Mouse (Mus musculus): Measurements from ENCODE around the gene Adm2.

Adm2 gene

DNA sequence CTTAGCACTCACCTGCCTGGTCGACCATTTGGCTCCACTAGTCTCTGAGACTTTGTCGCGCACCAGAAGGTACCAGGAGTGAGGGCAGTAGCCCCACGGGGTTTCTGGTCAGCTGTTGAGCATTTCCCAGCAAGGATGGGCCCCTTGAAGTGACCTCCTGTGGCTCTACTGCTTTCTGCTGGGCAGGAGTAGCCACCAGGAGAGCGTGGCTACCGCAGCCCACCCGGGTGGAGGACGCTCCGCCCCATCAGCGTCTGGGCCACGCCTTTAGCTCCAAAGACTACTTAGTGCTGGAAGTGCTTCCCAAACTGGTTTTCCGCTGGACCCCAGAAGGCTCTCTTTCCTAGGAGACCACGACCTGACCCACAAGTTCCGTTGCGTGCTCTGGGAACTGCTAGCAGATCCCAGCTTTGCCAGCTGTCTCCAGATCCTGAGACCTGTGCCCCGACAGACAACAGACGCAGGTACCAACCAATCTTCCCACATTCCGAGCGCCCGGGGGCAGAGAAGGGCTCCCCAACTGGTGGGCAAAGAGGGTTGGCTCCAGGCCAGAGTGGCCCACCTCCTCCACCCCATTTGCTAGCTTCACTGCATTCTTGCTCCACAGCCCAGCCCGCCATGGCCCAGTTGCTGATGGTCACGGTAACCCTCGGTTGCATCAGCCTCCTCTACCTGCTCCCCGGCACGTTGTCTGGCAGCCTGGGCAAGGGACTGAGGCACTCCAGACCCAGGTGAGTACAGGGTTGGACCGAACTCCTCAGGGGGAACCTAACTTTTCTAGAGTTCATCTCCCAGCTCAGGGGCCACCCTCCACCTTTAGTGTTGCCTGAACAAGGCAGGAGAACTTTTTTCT is at the start of gene Adm2:
TSS of gene Adm2 (plus strand) at position 51 of the 853 bp plus-strand sequence.
- in situ Hi-C loops (cut with MboI, MseI), result no loop called here

DNA sequence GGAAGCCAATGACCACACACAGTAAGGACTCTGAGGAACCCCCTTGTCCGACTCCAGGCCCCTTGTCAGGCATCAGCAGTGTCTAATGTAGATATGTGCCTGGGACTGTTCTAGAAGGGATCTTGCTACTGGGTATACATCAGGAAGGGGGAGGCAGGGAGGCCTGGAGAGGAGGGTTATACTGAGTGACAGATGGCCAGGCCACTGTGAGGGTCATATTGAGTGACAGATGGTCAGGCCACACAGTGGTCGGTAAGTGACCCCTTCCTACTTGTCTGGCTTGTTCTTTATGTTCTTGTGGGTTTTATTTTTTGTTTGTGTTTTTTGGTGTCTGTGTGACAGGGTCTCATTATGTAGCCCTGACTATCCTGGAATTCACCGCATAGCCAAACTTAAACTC is 47.0 kb upstream of the Adm2 start:
- in situ Hi-C loops (cut with MboI, MseI), result no loop called here

DNA sequence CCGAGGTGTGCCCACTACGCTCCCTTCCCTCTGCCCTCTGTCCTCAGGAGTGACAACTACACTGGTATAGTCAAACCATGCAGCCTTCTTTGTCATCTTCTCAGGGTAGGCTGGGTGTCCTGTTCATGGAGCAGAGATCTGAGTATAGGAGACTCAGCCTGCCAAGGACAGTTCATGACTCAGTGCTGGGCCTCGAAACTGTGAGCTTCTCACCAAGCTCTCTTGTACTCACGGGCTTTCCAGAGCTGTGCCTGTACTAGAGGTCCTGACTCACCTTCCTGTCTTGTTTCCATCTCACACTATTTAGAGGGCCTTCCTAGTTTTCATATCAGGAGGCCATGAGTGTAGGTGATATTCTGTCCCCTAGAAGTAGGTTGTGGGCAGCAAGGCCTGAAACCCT is 45.2 kb upstream of the Adm2 start:
- in situ Hi-C loops (cut with MboI, MseI), result no loop called here

DNA sequence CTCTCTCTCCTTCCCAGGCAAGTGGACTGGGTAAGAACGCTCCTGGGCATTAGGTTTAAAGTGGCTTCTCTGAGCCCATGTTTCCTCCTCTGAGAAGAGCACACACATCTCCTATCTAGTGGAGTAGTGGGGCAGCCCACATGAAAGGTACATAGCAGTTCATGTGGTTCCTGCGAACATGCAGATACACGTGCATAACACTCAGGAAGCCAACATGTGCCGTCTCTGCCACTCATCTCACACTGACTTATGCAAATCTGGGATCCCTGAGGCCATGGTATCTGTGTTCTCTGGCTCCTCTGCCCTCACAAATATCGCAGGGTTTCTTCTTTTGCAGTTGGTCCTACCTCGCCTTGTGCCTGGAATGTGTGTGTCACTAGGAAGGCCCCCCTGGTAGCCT is 40.0 kb upstream of the Adm2 start:
- in situ Hi-C loops (cut with MboI, MseI), result no loop called here

DNA sequence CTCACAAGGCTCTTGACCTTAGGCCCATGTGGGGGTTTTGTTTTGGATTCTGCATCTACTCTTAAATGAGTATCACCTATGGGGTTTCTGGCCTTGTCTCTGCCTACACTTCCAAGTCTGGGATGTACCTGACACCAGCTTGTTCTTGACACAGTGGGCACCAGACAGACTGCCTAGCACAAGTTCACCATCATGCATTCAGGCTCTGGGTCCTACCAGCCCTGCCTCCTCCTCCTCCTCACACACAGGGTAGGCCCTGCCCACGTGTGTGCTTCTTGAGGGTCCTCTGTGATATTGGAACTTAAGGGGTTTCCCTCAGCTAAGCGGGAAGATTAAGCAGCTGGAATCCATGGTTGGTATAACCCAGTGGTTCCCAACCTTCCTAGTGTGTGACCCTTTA is 38.4 kb upstream of the Adm2 start:
- in situ Hi-C loops (cut with MboI, MseI), result no loop called here

DNA sequence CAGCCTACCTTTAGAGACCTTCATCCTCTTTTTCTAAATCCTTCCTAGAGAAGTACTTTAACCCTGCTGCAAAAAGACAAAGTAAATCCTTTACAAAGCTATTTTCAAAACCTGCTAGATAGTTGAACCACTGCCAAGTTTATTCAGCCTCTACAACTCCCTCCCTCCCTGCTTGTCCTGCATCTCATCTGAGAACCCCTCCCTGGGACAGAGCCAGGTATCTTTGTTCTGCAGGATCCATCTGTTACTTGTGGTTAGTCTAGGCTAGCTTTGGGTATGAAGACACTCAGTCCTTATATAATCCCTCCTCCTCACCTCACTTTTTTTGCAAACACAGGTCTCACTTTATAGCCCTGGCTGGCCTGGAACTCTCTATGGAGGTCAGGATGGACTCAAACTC is 37.5 kb upstream of the Adm2 start:
- in situ Hi-C loops (cut with MboI, MseI), result no loop called here

DNA sequence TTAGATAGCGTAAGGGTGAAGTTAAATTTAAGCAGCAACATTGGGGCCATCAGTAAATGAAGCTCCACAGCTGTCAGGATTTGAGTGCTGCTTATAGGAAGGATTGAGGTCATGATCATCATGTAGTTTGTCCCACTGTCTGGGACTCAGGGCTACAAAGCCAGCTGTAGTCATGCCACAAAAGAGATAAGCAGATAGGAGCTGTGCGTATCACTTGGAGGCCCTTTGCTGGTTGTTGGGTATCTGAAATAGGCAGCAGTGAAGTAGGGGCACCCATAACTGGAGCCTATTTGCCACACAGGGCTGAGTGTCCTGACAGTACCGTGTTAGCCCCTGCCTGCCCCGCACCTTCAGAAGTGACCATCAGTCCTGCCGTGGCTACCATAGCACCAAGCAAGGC is 37.0 kb upstream of the Adm2 start:
- in situ Hi-C loops (cut with MboI, MseI), result no loop called here

DNA sequence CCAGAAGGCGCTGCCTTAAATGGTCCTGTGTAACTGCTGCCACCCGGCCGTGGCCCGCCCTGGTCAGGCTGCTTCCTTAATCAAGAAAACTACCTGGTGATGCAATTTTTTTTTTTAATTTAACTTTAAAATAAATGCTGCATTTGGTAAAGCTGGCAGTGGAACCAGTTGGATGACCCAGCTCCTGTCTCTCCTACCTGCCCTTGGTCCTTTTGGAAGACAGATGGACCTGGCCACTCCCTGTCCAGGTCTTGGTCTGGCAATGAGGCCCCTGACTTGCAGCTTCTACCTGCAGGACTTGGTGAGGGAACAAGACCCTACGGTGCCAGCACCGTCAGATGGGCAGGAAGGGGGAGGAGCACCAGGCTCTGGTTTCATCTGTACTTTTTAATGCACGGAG is 36.4 kb upstream of the Adm2 start:
- in situ Hi-C loops (cut with MboI, MseI), result no loop called here

DNA sequence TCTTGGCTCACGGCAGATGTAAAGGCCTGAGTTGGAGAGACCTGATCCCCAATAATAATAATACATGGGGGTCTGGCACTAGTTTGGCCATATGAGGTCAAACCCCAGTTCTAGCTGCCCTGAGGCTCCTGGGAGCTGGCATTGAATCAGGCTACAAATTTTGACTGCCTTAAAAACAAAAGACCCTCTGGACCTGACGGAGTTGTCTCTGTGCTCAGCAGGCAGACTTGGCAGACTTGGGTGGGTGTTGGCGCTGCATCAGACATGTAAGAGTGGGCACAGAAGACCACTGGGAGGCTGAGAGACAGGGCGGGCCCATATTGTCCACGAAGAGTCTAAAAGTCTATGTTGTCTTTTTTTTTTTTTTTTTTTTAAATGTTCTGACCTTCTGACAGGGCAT is 35.9 kb upstream of the Adm2 start:
- in situ Hi-C loops (cut with MboI, MseI), result no loop called here

DNA sequence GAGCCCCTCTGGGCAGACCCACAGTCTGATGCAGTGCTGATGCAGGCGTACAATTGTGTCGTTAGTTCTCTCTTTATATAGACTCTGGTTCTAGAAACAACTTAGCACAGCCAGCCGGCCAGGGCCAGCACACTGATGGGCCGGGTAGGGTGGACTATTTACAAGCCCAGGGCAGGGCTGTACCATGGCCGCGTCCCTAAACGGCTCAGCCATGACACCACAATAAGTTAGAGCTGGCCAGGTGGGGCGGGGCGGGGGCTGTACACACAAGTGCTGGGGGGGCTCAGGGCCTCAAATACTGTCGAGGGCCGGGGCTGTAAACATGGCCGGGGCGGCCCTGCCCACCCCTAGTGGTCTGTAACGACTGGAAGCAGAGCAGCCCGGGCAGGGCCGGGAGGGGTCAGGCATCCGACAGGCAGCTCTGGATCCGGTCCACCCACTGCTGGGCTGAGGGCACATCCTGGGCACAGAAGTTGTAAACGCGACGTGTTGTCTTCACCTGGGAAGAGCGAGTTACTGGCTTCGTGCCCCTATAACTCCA is 34.2 kb upstream of the Adm2 start:
- in situ Hi-C loops (cut with MboI, MseI), result no loop called here

DNA sequence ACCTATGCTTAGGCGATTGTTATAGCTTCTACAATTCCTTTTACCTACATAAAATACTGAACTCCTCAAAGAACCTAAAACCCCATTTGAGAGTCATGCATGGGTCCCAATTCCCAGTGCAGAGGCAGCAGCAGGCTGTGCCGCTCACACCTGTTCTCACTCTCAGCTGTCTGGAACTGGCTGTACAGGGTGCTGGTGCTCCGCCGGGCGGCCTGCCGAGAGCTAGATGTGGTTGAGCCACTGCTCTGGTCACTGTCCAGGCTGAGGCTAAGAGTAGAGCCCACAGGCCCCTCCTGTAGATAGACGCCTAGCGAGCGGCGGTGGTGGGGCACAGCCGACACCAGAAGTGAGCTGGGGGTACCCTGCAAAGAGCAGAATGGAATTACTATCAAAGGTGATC is 33.1 kb upstream of the Adm2 start:
- in situ Hi-C loops (cut with MboI, MseI), result no loop called here

DNA sequence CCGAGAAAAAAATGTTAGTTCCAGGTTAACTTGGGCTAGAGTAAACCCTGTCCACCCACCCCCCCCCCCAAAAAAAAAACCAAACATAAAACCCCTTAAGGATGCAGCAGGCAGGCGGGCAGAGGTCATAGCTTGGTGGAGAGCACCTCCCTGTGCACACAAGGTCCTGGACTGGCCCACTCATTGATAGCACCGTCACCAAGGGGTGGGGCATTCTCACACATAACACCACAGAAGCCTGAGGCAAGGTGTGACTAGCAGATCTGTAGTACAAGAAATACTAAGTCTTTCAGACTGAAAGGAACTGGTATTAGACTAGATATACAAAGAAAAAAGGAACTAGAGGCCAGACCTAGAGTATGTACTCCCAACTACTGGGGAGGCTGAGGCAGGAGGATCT is 31.0 kb upstream of the Adm2 start:
- in situ Hi-C loops (cut with MboI, MseI), result no loop called here

DNA sequence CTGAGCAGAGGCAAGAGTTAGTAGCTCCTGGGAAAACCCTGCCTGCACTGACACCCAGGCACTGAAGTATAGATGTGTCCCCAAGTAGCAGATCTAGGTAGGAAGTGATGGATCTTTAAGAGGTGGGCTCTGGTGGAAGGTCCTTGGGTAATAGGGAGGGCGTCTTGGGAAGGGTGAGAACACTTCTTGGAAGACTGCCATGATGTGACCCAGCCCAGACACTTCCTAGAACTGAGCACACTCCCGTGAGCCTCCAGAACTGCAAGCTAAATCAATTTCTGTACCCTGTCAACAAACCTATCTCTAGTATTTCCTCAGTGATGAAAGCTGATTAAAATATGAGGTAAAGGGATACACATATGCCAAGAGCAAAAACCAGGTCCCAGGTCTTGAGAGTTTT is 29.7 kb upstream of the Adm2 start:
- in situ Hi-C loops (cut with MboI, MseI), result no loop called here

DNA sequence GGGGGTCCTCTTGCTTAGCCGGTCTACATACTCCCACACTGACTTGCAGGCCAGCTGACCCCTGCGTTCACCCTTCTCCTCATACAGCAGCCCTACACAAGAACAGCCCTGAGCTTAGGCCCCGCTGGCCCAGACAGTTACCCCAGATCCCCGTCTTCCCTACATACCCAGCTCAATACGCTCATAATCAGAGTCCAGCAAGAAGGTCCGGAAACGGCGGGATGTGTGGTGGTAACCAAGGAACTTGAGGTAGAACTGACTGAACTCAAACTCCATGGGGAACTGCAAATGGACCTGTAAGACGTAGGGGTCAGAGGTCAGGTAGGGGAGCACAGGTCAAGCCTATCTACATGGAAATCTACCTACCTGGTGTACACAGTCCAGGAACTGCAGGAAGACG is 28.7 kb upstream of the Adm2 start:
- in situ Hi-C loops (cut with MboI, MseI), result no loop called here

DNA sequence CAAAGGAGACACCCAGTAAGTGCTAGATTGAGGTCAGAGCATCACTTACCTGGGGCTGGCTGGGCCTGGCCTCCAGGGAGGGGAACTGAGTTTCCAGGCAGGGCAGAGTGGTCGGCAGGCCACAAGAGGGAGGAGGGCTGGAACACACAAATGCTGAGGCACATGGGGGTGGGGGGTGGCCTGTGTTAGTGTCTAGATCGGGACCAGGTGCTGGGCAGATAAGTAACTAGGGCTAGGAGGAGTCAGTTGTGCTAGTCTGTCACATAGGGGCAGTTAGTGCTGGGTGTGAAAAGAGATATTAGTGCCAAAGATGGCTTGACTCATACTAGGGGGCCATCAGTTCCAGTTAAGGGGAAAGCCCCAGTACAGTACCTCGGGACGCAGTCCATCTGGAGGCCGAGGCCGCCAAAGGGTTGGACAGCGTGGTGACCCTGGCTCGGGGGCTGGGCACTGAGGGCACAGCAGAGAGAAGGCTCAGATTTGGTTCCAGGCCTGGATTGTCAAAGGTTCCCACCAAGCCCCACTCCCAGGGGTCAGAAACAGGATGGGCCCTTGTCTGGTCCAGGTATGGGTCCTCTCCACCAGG is 26.8 kb upstream of the Adm2 start:
- in situ Hi-C loops (cut with MboI, MseI), result no loop called here

DNA sequence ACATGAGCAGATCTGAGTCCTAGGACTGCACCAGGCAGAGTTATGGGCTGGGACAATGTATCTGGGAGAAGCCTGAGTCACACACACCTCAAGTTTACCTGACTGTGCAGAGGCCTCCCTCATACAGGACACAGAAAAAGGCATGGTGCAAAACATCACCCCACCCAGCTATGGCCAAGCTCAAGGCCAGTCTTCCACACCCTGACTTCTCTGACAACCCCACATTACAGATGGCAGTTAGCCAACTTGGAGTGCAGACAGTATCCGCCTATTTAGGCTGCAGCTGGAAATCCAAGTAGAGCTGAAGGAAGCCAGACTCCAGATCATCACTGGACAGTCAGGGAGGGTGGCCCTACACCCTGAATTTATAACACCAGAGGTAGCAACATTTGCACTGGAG is 26.1 kb upstream of the Adm2 start:
- in situ Hi-C loops (cut with MboI, MseI), result no loop called here

DNA sequence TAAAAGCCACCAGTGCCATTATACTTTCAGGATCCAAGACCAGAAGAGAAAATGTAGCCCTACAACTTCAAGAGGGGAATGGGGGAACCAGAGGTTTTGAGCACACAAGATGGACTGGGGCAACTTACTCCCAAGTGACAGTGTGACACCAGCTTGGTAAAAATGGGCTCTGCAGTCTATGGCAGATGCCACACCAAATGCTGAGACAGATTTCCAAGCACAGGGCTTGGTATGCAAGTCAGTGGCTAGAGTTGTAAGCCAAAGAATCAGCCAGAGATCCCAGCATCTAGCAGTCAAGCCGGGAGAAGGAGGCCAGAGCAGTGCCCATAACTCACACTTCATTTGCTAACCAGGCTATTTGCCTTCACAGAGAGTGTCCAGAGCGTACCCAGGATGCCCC is 24.8 kb upstream of the Adm2 start:
- in situ Hi-C loops (cut with MboI, MseI), result no loop called here

DNA sequence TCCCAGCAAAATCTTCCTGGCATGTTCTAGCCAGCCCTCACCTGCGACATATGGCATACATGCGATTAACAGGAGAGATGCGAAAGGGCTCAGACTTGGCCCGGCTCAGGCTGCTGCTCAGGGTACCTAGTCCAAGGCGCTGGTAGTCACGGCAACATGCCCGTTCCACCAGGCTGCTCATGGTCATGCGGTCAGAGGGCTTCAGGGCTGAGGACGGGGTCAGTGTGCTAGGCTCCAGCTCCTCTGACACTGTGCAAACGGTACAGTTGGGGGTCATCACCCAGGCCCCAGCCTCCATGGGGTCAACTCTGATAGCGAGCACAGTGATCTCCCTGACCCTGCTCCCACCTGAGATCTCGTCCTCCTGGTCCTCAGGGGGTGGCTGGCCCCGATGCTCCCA is 22.3 kb upstream of the Adm2 start:
- in situ Hi-C loops (cut with MboI, MseI), result no loop called here

DNA sequence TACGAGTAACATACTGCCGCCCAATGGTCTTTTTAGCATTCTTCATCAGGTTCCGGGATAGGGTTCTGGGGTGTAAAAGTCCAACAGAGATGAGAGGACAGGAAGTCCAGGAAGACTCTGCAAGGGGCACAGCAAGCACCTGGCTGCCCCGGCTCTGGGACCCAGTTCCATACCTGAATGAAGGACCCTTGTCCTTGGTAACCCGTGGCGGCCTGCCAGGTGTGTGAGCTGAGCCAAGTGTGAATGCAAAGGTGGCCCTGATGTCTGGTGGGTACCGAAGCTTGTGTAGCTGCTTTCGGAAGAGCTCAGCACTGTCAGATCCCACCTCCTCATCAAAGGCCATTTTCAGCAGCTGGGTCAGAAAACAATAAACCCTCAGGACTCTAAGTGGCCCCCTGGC is 21.9 kb upstream of the Adm2 start:
- in situ Hi-C loops (cut with MboI, MseI), result no loop called here

DNA sequence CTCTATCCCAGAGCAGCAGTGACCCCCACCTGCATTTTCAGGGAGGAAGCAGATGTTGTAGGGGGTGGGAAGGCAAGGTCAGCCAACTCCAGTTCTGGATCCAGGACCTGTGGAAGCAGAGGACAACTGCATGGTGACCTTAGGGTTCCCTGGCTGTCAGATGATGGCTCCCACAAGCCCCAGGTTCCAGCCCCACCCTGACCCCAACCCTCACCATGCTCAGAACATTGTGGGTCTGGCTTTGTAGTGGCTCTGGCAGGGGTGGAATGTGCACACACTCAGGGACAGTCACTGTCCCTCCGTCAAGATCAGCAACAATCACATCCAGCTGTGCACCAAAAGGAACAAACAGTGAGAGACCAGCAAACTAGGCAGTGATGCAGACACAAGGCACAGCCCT is 16.6 kb upstream of the Adm2 start:
- in situ Hi-C loops (cut with MboI, MseI), result no loop called here

DNA sequence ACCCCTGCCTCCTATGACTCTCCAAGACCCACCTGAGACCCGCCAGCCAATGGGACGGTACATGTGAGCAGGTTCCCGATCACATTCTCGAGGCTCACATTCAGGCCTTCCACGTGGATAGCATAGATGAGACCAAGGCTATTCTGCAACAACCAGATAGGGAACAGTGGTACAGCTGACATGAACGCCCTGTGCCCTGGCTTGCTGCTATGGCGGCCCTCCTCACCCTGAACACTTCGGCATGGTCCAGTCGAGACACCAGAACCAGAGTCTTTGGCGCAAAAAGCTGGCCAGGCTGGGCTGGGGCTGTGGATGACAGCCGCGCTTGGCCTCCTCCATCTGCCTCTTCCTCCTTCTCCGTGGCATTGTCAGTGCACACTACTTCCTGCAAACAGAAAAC is 15.1 kb upstream of the Adm2 start:
- in situ Hi-C loops (cut with MboI, MseI), result no loop called here

DNA sequence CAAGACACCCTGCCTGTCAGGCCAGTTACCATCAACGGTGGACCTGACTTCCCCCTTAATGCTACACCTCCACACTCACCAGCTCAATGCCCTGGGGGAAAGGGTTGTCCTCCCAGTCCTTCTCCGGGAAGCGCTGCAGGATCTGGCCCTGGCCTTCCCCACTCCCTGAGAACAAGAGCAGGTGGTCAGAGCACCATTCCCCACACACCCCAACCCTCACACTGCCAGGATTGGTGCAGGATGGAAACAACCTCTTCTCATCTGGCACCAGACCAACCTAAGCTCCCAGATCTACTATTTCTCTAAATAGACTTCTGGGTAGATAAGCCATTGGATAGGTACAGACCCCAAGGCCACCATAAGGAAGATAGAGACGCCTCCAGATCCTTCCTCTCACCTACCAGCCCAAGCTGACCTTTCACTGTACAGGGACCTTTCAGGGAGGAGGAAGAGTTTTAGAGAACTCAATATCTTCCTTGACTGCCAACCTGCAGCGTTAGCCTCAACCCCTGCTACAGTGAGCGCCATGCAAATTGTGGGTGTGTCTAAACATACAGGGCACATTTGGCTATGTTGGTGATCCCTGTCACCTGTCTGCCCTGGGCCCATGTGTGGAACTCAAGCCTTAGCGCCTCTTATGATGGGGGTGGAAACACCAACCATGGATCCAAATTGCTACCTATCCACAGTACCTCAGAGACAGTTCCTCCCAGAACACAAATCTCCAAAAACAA is 13.9 kb upstream of the Adm2 start:
- in situ Hi-C loops (cut with MboI, MseI), result no loop called here
